Mouse (Mus musculus) hindbrain, embryonic 14.5 days (tissue): ENCODE measurements around the gene Gm47791. TPM values are rescaled to one million over a fixed set of nuclear protein-coding genes. Genes with fewer than 3 reads are reported as not detected.

Source experiments
- ATAC-seq: fragments of 200-750 bp; cut with Nextera tagmentation; 2 replicates; pipeline ENCODE4 v1.8.0; 2017; ENCODE audit warnings: moderate number of reproducible peaks, mild to moderate bottlenecking, moderate TSS enrichment, moderate library complexity; ENCODE audit not compliant: low FRiP score
- DNase-seq: peaks from one replicate; pipeline ENCODE4 v3.0.0-alpha.2; 2015; ENCODE audit warnings: low spot score
- H3K27ac ChIP-seq: fragments of 300-500 bp; sonication (generic); 2 replicates; pipeline ENCODE4 v1.5.1; 2014; ENCODE audit warnings: mild to moderate bottlenecking, moderate library complexity
- H3K27me3 ChIP-seq: fragments of 300-500 bp; sonication (generic); 2 replicates; pipeline ENCODE4 v1.6.1; 2014; ENCODE audit warnings: mild to moderate bottlenecking, low read length, mixed read lengths; ENCODE audit not compliant: control insufficient read depth, insufficient read depth
- H3K36me3 ChIP-seq: fragments of 300-500 bp; sonication (generic); replicated peaks from 2 replicates; pipeline ENCODE4 v1.6.1; 2014; ENCODE audit not compliant: control insufficient read depth, insufficient read depth
- H3K4me1 ChIP-seq: fragments of 300-500 bp; sonication (generic); replicated peaks from 2 replicates; pipeline ENCODE4 v1.6.1; 2014; ENCODE audit warnings: antibody characterized with exemption, low read length, mixed read lengths; ENCODE audit not compliant: control insufficient read depth, insufficient read depth
- H3K4me2 ChIP-seq: fragments of 300-500 bp; sonication (generic); replicated peaks from 2 replicates; pipeline ENCODE4 v1.6.1; 2014; ENCODE audit warnings: mild to moderate bottlenecking, moderate library complexity
- H3K4me3 ChIP-seq: fragments of 300-500 bp; sonication (generic); replicated peaks from 2 replicates; pipeline ENCODE4 v1.5.1; 2014; ENCODE audit warnings: mild to moderate bottlenecking, low read length
- H3K9ac ChIP-seq: fragments of 300-500 bp; sonication (generic); 2 replicates; pipeline ENCODE4 v1.6.1; 2014
- H3K9me3 ChIP-seq: fragments of 300-500 bp; sonication (generic); 2 replicates; pipeline ENCODE4 v1.6.1; 2016; ENCODE audit warnings: low read length; ENCODE audit not compliant: control insufficient read depth
- WGBS: fragments of 180-500 bp; shearing (Covaris S2); extraction: QIAGEN DNeasy Blood & Tissue Kit; methylation state at CpG from one replicate; pipeline ENCODE4 v1.1.7; 2014; 5-methylcytosine and 5-hydroxymethylcytosine counted together
- polyA plus RNA-seq: library from polyadenylated mRNA; unstranded; fragments of >200 nt; fragmentation: Nextera tagmentation; extraction: Ambion mirVana; gene quantifications from 2 replicates; pipeline ENCODE4 v1.2.1, GENCODE M21; 2014

The Gm47791 gene
- polyA plus RNA-seq, 1 experiment from 2014 or later, result not detected

DNA sequence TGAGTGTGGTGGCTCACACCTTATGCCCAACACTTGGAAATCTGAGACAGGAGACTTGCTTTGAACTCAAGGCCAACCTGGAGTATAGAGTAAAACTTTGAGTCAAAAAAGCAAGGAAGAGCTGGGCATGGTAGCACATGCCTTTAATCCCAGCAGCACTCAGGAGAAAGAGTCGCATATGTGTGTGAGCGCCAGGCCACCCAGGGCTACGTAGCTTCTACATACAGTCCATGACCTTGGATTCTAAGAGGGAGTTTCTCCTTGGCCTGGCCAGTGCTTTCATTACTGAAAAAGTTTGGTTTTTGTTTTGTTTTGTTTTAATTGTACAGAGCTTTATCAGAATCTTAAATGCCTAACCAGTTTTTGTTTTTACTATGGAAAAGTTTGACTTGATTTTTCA, 27.1 kb downstream of the Gm47791 start:
- Histone ChIP-seq H3K36me3 (peaks cover 39% of the 10 kb centered on the region), H3K4me1 (no peaks in the 10 kb centered on the region), H3K4me2 (no peak overlapping the region), H3K4me3 (no peak overlapping the region), H3K9ac (no peak overlapping the region), H3K9me3 (no peaks in the 10 kb centered on the region), H3K27ac (no peak overlapping the region), H3K27me3 (no peaks in the 10 kb centered on the region)
- DNase-seq (no peak), ATAC-seq (no peak)
- WGBS, result 94% methylated on average over 3 of the region's 3 CpGs

GRCm38 (mm10) chr1:82741539-82741938, 29.5 kb downstream of the Gm47791 start:
- no peak overlapping the region for H3K4me3 ChIP-seq
- no peak overlapping the region for H3K4me2 ChIP-seq
- 93% methylated on average over 7 of the region's 7 CpGs for WGBS
- no peaks in the 10 kb centered on the region for H3K4me1 ChIP-seq
- ATAC-seq, result no peak
- no peak overlapping the region for H3K27ac ChIP-seq
- H3K9me3 ChIP-seq, result no peaks in the 10 kb centered on the region
- no peak for DNase-seq
- H3K27me3 ChIP-seq, result no peaks in the 10 kb centered on the region
- H3K36me3 ChIP-seq, result peaks cover 54% of the 10 kb centered on the region
- no peak overlapping the region for H3K9ac ChIP-seq

DNA sequence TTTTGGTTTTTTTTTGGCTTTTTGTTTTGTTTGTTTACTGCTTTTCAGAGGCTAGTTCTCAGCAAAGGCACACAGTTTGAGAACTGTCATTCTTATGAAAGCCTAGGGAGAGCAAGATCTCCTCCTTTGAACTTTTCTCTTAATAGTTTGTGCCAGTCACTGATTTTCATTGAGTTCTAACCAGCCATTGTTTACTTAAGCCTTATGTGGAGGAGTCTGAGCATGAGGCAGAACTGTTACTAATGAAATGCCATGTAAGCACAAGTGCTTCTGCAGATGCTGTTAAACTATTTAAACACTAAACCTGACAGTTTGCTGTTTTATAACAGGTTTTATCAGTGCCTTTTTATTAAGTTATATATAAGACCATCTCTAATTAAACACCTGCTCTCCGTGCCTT, 33.0 kb downstream of the Gm47791 start:
- H3K36me3 ChIP-seq, result peaks cover 80% of the 10 kb centered on the region
- ATAC-seq, result no peak
- WGBS, result 90% methylated on average over 1 of the region's 1 CpGs

GRCm38 (mm10) chr1:82733357-82733756, 37.7 kb downstream of the Gm47791 start:
- Histone ChIP-seq H3K4me3 (no peak overlapping the region), H3K9me3 (no peaks in the 10 kb centered on the region), H3K4me1 (no peaks in the 10 kb centered on the region), H3K4me2 (no peak overlapping the region), H3K27me3 (no peaks in the 10 kb centered on the region), H3K27ac (no peak overlapping the region), H3K9ac (no peak overlapping the region), H3K36me3 (peaks cover 95% of the 10 kb centered on the region)
- WGBS, result 95% methylated on average over 1 of the region's 1 CpGs
- DNase-seq, result no peak
- no peak for ATAC-seq

More for the DNA sequence above, 33.0 kb downstream of the Gm47791 start:
- H3K4me2 ChIP-seq, result no peak overlapping the region
- no peaks in the 10 kb centered on the region for H3K9me3 ChIP-seq
- no peaks in the 10 kb centered on the region for H3K4me1 ChIP-seq
- H3K9ac ChIP-seq, result no peak overlapping the region
- H3K27ac ChIP-seq, result no peak overlapping the region
- no peaks in the 10 kb centered on the region for H3K27me3 ChIP-seq
- no peak overlapping the region for H3K4me3 ChIP-seq
- DNase-seq, result no peak

GRCm38 (mm10) chr1:82726482-82726881, 44.6 kb downstream of the Gm47791 start:
- H3K4me1 ChIP-seq, result peaks cover 7% of the 10 kb centered on the region
- no peak overlapping the region for H3K9ac ChIP-seq
- no peak overlapping the region for H3K4me3 ChIP-seq
- 96% methylated on average over 5 of the region's 5 CpGs for WGBS
- H3K27ac ChIP-seq, result no peak overlapping the region
- H3K36me3 ChIP-seq, result peaks cover 38% of the 10 kb centered on the region
- H3K4me2 ChIP-seq, result no peak overlapping the region
- DNase-seq (no peak), ATAC-seq (no peak)
- peaks cover 18% of the 10 kb centered on the region; the same call in 1 of the 2 replicates for H3K27me3 ChIP-seq
- no peaks in the 10 kb centered on the region for H3K9me3 ChIP-seq

GRCm38 (mm10) chr1:82725875-82726185, 45.2 kb downstream of the Gm47791 start:
- H3K4me2 ChIP-seq, result peak overlapping the region; percentile 86
- H3K36me3 ChIP-seq, result peaks cover 31% of the 10 kb centered on the region
- H3K27me3 ChIP-seq, result peaks cover 24% of the 10 kb centered on the region
- no peak for ATAC-seq
- DNase-seq, result no peak
- no peaks in the 10 kb centered on the region for H3K9me3 ChIP-seq
- WGBS, result 59% methylated on average over 4 of the region's 4 CpGs
- no peak overlapping the region for H3K27ac ChIP-seq
- peaks cover 7% of the 10 kb centered on the region for H3K4me1 ChIP-seq
- H3K4me3 ChIP-seq, result peak overlapping the region; percentile 82
- H3K9ac ChIP-seq, result peak overlapping the region; percentile 94

- Histone ChIP-seq H3K36me3 (peaks cover 25% of the 10 kb centered on the region), H3K27ac (peak overlapping the region; percentile 71), H3K9me3 (no peaks in the 10 kb centered on the region), H3K9ac (peak overlapping the region; percentile 94), H3K4me2 (peak overlapping the region; percentile 86), H3K4me3 (peak overlapping the region; percentile 82), H3K4me1 (peaks cover 7% of the 10 kb centered on the region), H3K27me3 (peaks cover 29% of the 10 kb centered on the region)
- ATAC-seq (peak; percentile 96), DNase-seq (no peak)
- under 1% methylated on average over 37 of the region's 37 CpGs for WGBS
These were observed 45.8 kb downstream of the Gm47791 start for GRCm38 (mm10) chr1:82725026-82725874.

DNA sequence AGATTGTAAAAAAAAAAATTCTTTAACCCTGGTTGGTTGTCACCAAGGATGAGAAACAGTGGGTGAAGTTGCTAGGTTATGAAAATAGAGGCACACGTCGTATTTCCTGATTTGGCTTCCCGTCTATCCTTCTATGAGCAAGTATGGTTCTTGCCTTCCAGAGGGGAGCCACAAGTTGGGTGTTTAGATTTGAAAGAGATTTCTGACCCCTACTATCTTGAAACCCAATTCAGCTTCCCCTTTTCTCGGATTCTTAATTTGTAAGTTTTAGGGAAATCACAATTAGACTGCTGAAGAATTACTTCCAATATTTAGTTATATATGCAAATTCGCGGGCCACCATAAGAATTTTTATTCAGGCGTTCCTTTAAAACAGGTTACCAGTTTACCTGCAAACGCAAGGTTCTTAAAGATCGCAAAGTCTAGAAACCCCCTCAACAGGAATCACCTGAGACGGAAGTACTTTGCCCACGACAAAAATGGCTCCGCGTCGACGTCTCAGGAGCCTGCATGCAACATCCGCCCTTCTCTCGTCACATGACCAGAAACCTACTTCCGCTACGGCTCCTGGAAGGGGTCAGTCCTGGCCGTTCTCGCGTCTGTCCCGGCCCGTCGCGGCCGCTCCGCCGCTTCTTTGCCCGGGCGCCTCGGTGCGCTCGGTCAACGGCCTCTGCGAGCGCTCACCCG, 46.6 kb downstream of the Gm47791 start, which contains the start of gene Mff:
Mff (plus strand) TSS at position 552 of the 687 bp plus-strand sequence.
- Histone ChIP-seq H3K36me3 (peaks cover 18% of the 10 kb centered on the region), H3K27ac (peak within 1 kb of the TSS; percentile 71), H3K4me3 (peak within 1 kb of the TSS; percentile 82), H3K9me3 (no peaks in the 10 kb centered on the region), H3K4me2 (peak within 1 kb of the TSS; percentile 86), H3K4me1 (peaks cover 7% of the 10 kb centered on the region), H3K9ac (peak within 1 kb of the TSS; percentile 94), H3K27me3 (peaks cover 29% of the 10 kb centered on the region)
- ATAC-seq (peak; percentile 99), DNase-seq (peak; percentile 96)
- 10% methylated on average over 38 of the region's 38 CpGs for WGBS
